Mouse (Mus musculus): ENCODE measurements around the gene Prdm10.

GRCm38 (mm10) chr9:31376661-31377060, 96.3 kb downstream of the Prdm10 start:
- TF ChIP-seq POLR2A (IDR thresholded peaks at IDR 0.05; ENCODE audit: borderline replicate concordance, extremely low read depth, insufficient read depth, insufficient read length, poor library complexity, severe bottlenecking), result no peak
- no peak for TF ChIP-seq CTCF (IDR thresholded peaks at IDR 0.05; ENCODE audit: borderline replicate concordance, extremely low read depth, insufficient read depth, insufficient read length)

Measured in brain, embryonic 14.5 days (tissue).